ENCODE assay signal across 12 mouse cellular contexts in the genomic region with DNA sequence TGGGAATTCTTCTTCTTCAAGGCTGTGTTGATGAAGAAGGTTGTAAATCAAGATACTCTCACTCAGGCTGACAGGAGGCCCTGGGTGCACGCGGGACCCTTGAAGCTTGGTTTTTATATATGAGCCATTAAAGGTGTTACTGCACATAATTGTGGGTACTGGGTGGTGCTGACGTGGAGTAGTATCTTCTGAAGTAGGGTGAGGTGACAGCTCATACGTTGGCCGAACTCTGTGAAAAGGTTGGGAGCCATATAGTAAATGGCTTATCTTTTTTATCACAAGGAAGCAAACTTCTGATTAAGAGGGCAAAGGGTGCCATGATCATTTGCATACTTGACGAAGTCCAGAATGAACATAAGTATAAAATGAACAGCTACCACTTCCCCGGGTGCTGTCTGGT. TPM values are rescaled to one million over a fixed set of nuclear protein-coding genes. Genes with fewer than 3 reads are reported as not detected.
DNase-seq lines count a peak whose midpoint lies in the region; ATAC-seq and TF ChIP-seq lines count a peak whose summit lies in the region.
"Had no signal": no experiment of that assay in that cellular context is flagged by ENCODE, and none has a peak within 500 bp of the region (broad histone marks: within the 10 kb centered on the region; RNA-seq: fewer than 3 reads in every experiment).

No protein-coding gene starts in this region.

- peak overlapping the region; percentile 82 for H3K4me3 ChIP-seq in heart, embryonic 12.5 days
- peak overlapping the region; percentile 77 for H3K4me3 ChIP-seq in kidney, postnatal 0 days (replicated peaks; ENCODE audit: low read depth, low read length)
- peak overlapping the region; percentile 80; the same call in 1 of the 2 replicates for H3K4me3 ChIP-seq in embryonic facial prominence, embryonic 10.5 days
- no peak overlapping the region for H3K4me3 ChIP-seq in limb, embryonic 12.5 days (replicated peaks)

- no peaks in the 10 kb centered on the region for H3K27me3 ChIP-seq in heart, embryonic 12.5 days (replicated peaks)
- H3K27me3 ChIP-seq in kidney, postnatal 0 days (ENCODE audit: insufficient read depth, low read length): no peaks in the 10 kb centered on the region
- H3K27me3 ChIP-seq in embryonic facial prominence, embryonic 10.5 days (replicated peaks; ENCODE audit: low read depth, poor library complexity, severe bottlenecking): peaks cover 47% of the 10 kb centered on the region
- peaks cover 22% of the 10 kb centered on the region for H3K27me3 ChIP-seq in limb, embryonic 12.5 days

- H3K36me3 ChIP-seq in heart, embryonic 12.5 days: no peaks in the 10 kb centered on the region
- H3K36me3 ChIP-seq in kidney, postnatal 0 days (ENCODE audit: insufficient read depth, low read length): no peaks in the 10 kb centered on the region
- no peaks in the 10 kb centered on the region for H3K36me3 ChIP-seq in embryonic facial prominence, embryonic 10.5 days (replicated peaks)
- H3K36me3 ChIP-seq in limb, embryonic 12.5 days: no peaks in the 10 kb centered on the region

- WGBS in heart, embryonic 12.5 days: 70% methylated on average over 7 of the region's 7 CpGs
- 68% methylated on average over 7 of the region's 7 CpGs for WGBS in kidney, postnatal 0 days
- 88% methylated on average over 7 of the region's 7 CpGs for WGBS in embryonic facial prominence, embryonic 10.5 days
- 46% methylated on average over 7 of the region's 7 CpGs for WGBS in limb, embryonic 12.5 days

- peak overlapping the region; percentile 62 for H3K4me2 ChIP-seq in heart, embryonic 12.5 days
- H3K4me2 ChIP-seq in kidney, postnatal 0 days (ENCODE audit: low read length): peak overlapping the region; percentile 84
- peak overlapping the region; percentile 88 for H3K4me2 ChIP-seq in limb, embryonic 12.5 days

- no peak overlapping the region for H3K9ac ChIP-seq in heart, embryonic 12.5 days
- no peak overlapping the region for H3K9ac ChIP-seq in kidney, postnatal 0 days (ENCODE audit: low read depth, low read length)
- no peak overlapping the region for H3K9ac ChIP-seq in limb, embryonic 12.5 days (replicated peaks)

- peaks cover 34% of the 10 kb centered on the region for H3K4me1 ChIP-seq in heart, embryonic 12.5 days (replicated peaks)
- H3K4me1 ChIP-seq in kidney, postnatal 0 days (replicated peaks; ENCODE audit: insufficient read depth, low read length): no peaks in the 10 kb centered on the region
- peaks cover 69% of the 10 kb centered on the region for H3K4me1 ChIP-seq in embryonic facial prominence, embryonic 10.5 days
- peaks cover 51% of the 10 kb centered on the region for H3K4me1 ChIP-seq in limb, embryonic 12.5 days (replicated peaks)

- ATAC-seq in heart, embryonic 12.5 days (ENCODE audit: insufficient number of reproducible peaks, low FRiP score): no peak
- ATAC-seq in kidney, postnatal 0 days (replicated peaks; ENCODE audit: low FRiP score, low read depth): no peak
- no peak for ATAC-seq in limb, embryonic 12.5 days (ENCODE audit: insufficient number of reproducible peaks, insufficient read depth, low FRiP score, low TSS enrichment, low read depth)

- no peaks in the 10 kb centered on the region for H3K9me3 ChIP-seq in heart, embryonic 12.5 days (replicated peaks)
- no peaks in the 10 kb centered on the region for H3K9me3 ChIP-seq in kidney, postnatal 0 days (replicated peaks; ENCODE audit: low read length)
- no peaks in the 10 kb centered on the region for H3K9me3 ChIP-seq in embryonic facial prominence, embryonic 10.5 days
- no peaks in the 10 kb centered on the region for H3K9me3 ChIP-seq in limb, embryonic 12.5 days

- no peak overlapping the region for H3K27ac ChIP-seq in heart, embryonic 12.5 days (ENCODE audit: poor library complexity, severe bottlenecking)
- H3K27ac ChIP-seq in kidney, postnatal 0 days: no peak overlapping the region
- no peak overlapping the region for H3K27ac ChIP-seq in embryonic facial prominence, embryonic 10.5 days (replicated peaks)
- H3K27ac ChIP-seq in limb, embryonic 12.5 days: no peak overlapping the region

- no peak for TF ChIP-seq CTCF in kidney, postnatal 0 days (IDR thresholded peaks at IDR 0.05; ENCODE audit: low read depth)

- no peak for DNase-seq in heart, postnatal 4 days
- no peak for DNase-seq in kidney, postnatal 0 days (ENCODE audit: low spot score)
- DNase-seq in kidney, adult 18-20 months: no peak
- DNase-seq in embryonic facial prominence, embryonic 10.5 days (ENCODE audit: low spot score): no peak
- DNase-seq in right cerebral cortex, postnatal 10 days (ENCODE audit: low spot score in 2 of 2): no peak
- no peak for DNase-seq in cerebellum, postnatal 10 days
- DNase-seq: adrenal gland, adult 8-10 months; B cell, adult 2 months; layer of hippocampus, postnatal 36 days; right cerebral cortex, adult 18-20 months had no signal

RNA-seq across cellular contexts. Expression of gene Pde3a, which starts 3.5 kb away (rescaled TPM):
- polyA plus RNA-seq in heart, embryonic 12.5 days (2016; fragmentation: Nextera tagmentation; extraction: Ambion mirVana): 12.2 and 13.4 TPM in 2 replicates
- total RNA-seq in heart, postnatal 4 days (2021): 10 to 100 TPM; 56.1 to 57.0 TPM
- polyA plus RNA-seq in kidney, postnatal 0 days (2015; fragmentation: Nextera tagmentation; extraction: Ambion mirVana): 9.9 and 10.3 TPM in 2 replicates
- polyA plus RNA-seq in embryonic facial prominence, embryonic 10.5 days (2016; fragmentation: Nextera tagmentation; extraction: Ambion mirVana): 1.3 and 2.0 TPM in 2 replicates
- 4.4 and 5.5 TPM in 2 replicates for polyA plus RNA-seq in limb, embryonic 12.5 days (2016; fragmentation: Nextera tagmentation; extraction: Ambion mirVana)
